9 mouse cellular contexts compared by ENCODE assay signal in genomic region chr2:127683687-127684331, GRCm38 (mm10). TPM values are rescaled to one million over a fixed set of nuclear protein-coding genes. Genes with fewer than 3 reads are reported as not detected.
A peak's percentile ranks its signal among the peaks of the same experiment; 100 is the strongest.
DNase-seq lines count a peak whose midpoint lies in the region; ATAC-seq and TF ChIP-seq lines count a peak whose summit lies in the region.
"Had no signal": no experiment of that assay in that cellular context is flagged by ENCODE, and none has a peak within 500 bp of the region (broad histone marks: within the 10 kb centered on the region; RNA-seq: fewer than 3 reads in every experiment).

No protein-coding gene starts in this region.

- peak; percentile 89 for TF ChIP-seq CTCF in lung, postnatal 0 days (IDR thresholded peaks at IDR 0.05)

- H3K9me3 ChIP-seq in forebrain, embryonic 15.5 days = no peaks in the 10 kb centered on the region
- H3K9me3 ChIP-seq in hindbrain, embryonic 10.5 days = no peaks in the 10 kb centered on the region
- H3K9me3 ChIP-seq in lung, postnatal 0 days (ENCODE audit: low read length) = no peaks in the 10 kb centered on the region
- H3K9me3 ChIP-seq: limb, embryonic 15.5 days had no signal

- H3K27me3 ChIP-seq in forebrain, embryonic 15.5 days = no peaks in the 10 kb centered on the region
- peaks cover 4% of the 10 kb centered on the region; the same call in 1 of the 2 replicates for H3K27me3 ChIP-seq in hindbrain, embryonic 10.5 days (ENCODE audit: insufficient read depth, poor library complexity, severe bottlenecking)
- no peaks in the 10 kb centered on the region for H3K27me3 ChIP-seq in lung, postnatal 0 days (replicated peaks; ENCODE audit: insufficient read depth, low read length)

- peak; percentile 84 for DNase-seq in MEL-GATA-1-ER (ENCODE audit: extremely low read depth, low read depth)
- DNase-seq in hindbrain, embryonic 10.5 days (ENCODE audit: low spot score) = peak; percentile 73
- peak; percentile 58 to 75 for DNase-seq in layer of hippocampus, adult 8-10 months (ENCODE audit: low spot score in 2 of 2)
- peak; percentile 88 for DNase-seq in lung, postnatal 0 days (ENCODE audit: low spot score)
- DNase-seq in right cerebral cortex, adult 18-20 months = peak; percentile 75
- DNase-seq in urinary bladder, postnatal 36 days (ENCODE audit: low spot score in 2 of 2) = peak; percentile 30 to 68

- no peak overlapping the region for H3K9ac ChIP-seq in forebrain, embryonic 15.5 days (replicated peaks)
- no peak overlapping the region for H3K9ac ChIP-seq in lung, postnatal 0 days (replicated peaks; ENCODE audit: low read depth)
- H3K9ac ChIP-seq: limb, embryonic 15.5 days had no signal

- H3K4me2 ChIP-seq in forebrain, embryonic 15.5 days (replicated peaks) = no peak overlapping the region
- no peak overlapping the region for H3K4me2 ChIP-seq in lung, postnatal 0 days (replicated peaks; ENCODE audit: low read depth, low read length)
- H3K4me2 ChIP-seq: limb, embryonic 15.5 days had no signal

- H3K4me3 ChIP-seq in forebrain, embryonic 15.5 days = no peak overlapping the region
- no peak overlapping the region for H3K4me3 ChIP-seq in hindbrain, embryonic 10.5 days
- no peak overlapping the region for H3K4me3 ChIP-seq in lung, postnatal 0 days (ENCODE audit: low read depth, low read length)
- H3K4me3 ChIP-seq: limb, embryonic 15.5 days had no signal

- no peaks in the 10 kb centered on the region for H3K4me1 ChIP-seq in forebrain, embryonic 15.5 days
- 0 out of 2 replicates have a peak, but pooled peaks cover 4% of the 10 kb centered on the region for H3K4me1 ChIP-seq in hindbrain, embryonic 10.5 days (replicated peaks)
- H3K4me1 ChIP-seq in lung, postnatal 0 days (ENCODE audit: insufficient read depth, low read depth, low read length) = no peaks in the 10 kb centered on the region

- WGBS in forebrain, embryonic 15.5 days = 37% methylated on average over 12 of the region's 12 CpGs
- 40% methylated on average over 12 of the region's 12 CpGs for WGBS in hindbrain, embryonic 10.5 days
- WGBS in lung, postnatal 0 days = 38% methylated on average over 12 of the region's 12 CpGs

- H3K36me3 ChIP-seq in forebrain, embryonic 15.5 days = no peaks in the 10 kb centered on the region
- H3K36me3 ChIP-seq in hindbrain, embryonic 10.5 days = no peaks in the 10 kb centered on the region
- H3K36me3 ChIP-seq in lung, postnatal 0 days (ENCODE audit: insufficient read depth, low read length) = no peaks in the 10 kb centered on the region
- H3K36me3 ChIP-seq: limb, embryonic 15.5 days had no signal

- peak; percentile 88 for ATAC-seq in cerebellum, adult (ENCODE audit: insufficient number of reproducible peaks, low FRiP score, low TSS enrichment)
- peak; percentile 69 for ATAC-seq in forebrain, embryonic 15.5 days (replicated peaks)
- peak; percentile 90 for ATAC-seq in lung, postnatal 0 days

- H3K27ac ChIP-seq in forebrain, embryonic 15.5 days (replicated peaks) = no peak overlapping the region
- no peak overlapping the region for H3K27ac ChIP-seq in hindbrain, embryonic 10.5 days
- H3K27ac ChIP-seq in lung, postnatal 0 days (ENCODE audit: low read length) = no peak overlapping the region
- H3K27ac ChIP-seq: limb, embryonic 15.5 days had no signal

- no peak for TF ChIP-seq EP300 in lung, postnatal 0 days (IDR thresholded peaks at IDR 0.05)

RNA-seq across cellular contexts. Expression of gene Mal, which starts 27.3 kb away (rescaled TPM):
- polyA plus RNA-seq in forebrain, embryonic 15.5 days (2015; fragmentation: Nextera tagmentation; extraction: Ambion mirVana) = 1.0 and 1.4 TPM in 2 replicates
- 0.69 and 2.4 TPM in 2 replicates for polyA plus RNA-seq in hindbrain, embryonic 10.5 days (2016; fragmentation: Nextera tagmentation; extraction: Ambion mirVana)
- total RNA-seq in layer of hippocampus, adult 8-10 months (2022) = 100 to 1,000 TPM in 1 of 4 experiments, 10 to 100 TPM in 3; 85.6 to 103 (median 87.1) TPM
- 49.5 and 49.8 TPM in 2 replicates for polyA plus RNA-seq in lung, postnatal 0 days (2015; fragmentation: Nextera tagmentation; extraction: Ambion mirVana)

RNA-seq across cellular contexts. Expression of gene Mall, which starts 45.9 kb away (rescaled TPM):
- polyA plus RNA-seq in forebrain, embryonic 15.5 days (2015; fragmentation: Nextera tagmentation; extraction: Ambion mirVana) = 0.68 and 0.70 TPM in 2 replicates
- 0.77 and 1.8 TPM in 2 replicates for polyA plus RNA-seq in hindbrain, embryonic 10.5 days (2016; fragmentation: Nextera tagmentation; extraction: Ambion mirVana)
- total RNA-seq in layer of hippocampus, adult 8-10 months (2022) = 1 to 10 TPM in 1 of 4 experiments, under 1 TPM in 3; 0.54 to 1.1 (median 0.86) TPM
- polyA plus RNA-seq in lung, postnatal 0 days (2015; fragmentation: Nextera tagmentation; extraction: Ambion mirVana) = 4.1 and 5.8 TPM in 2 replicates

Comparison
In these comparisons a context has a peak if more than half of its experiments do, and no peak if none do; other contexts are left out.
1. RNA of gene Mal, which starts 27.3 kb away (polyA plus RNA-seq): 49.5 to 49.8 TPM in lung, postnatal 0 days; 1.0 to 1.4 TPM in forebrain, embryonic 15.5 days and 0.69 to 2.4 TPM in hindbrain, embryonic 10.5 days; every median in the first group is over 10 times any median in the second.
2. Peak in every context shown above with its lines, with median percentiles within 50 percentile points of each other: DNase-seq and ATAC-seq.